Mouse (Mus musculus) liver, embryonic 14.5 days (tissue): ENCODE results near the gene Tdp1. TPM values are rescaled to one million over a fixed set of nuclear protein-coding genes. Genes with fewer than 3 reads are reported as not detected.
"Not testable (repeated sequence)": the region's sequence is repeated elsewhere in the genome, so short reads cannot be mapped to it uniquely, and the experiment has no call there.

Experiments used
- ATAC-seq: fragments of 200-750 bp; cut with Nextera tagmentation; 2 replicates; pipeline ENCODE4 v1.8.0; 2017; ENCODE audit warnings: moderate number of reproducible peaks, mild to moderate bottlenecking, moderate library complexity; ENCODE audit not compliant: insufficient read depth
- DNase-seq, 3 experiments: peaks; one replicate each; pipeline ENCODE4 v3.0.0-alpha.2; 2012 to 2013; ENCODE audit warnings: low read depth in 3 of 3, low spot score in 3 of 3
- H3K27ac ChIP-seq: fragments of 300-500 bp; sonication (generic); 2 replicates; pipeline ENCODE4 v1.5.1; 2014; ENCODE audit warnings: moderate library complexity, mild to moderate bottlenecking, control low read depth, inconsistent platforms
- H3K27me3 ChIP-seq: fragments of 300-500 bp; sonication (generic); 2 replicates; pipeline ENCODE4 v1.6.1; 2014; ENCODE audit warnings: mild to moderate bottlenecking, low read length, moderate library complexity; ENCODE audit not compliant: control insufficient read depth, insufficient read depth
- H3K36me3 ChIP-seq: fragments of 300-500 bp; sonication (generic); replicated peaks from 2 replicates; pipeline ENCODE4 v1.6.1; 2014; ENCODE audit warnings: low read depth; ENCODE audit not compliant: control insufficient read depth, insufficient read depth
- H3K4me1 ChIP-seq, 2 experiments: fragments of 200-500 bp in 1 of 2; fragments of 300-500 bp in 1 of 2; sonication (generic) in 1 of 2; replicated peaks; 2 replicates each; pipeline ENCODE4 v1.6.1; 2012 to 2014; ENCODE audit warnings: antibody characterized with exemption in 1 of 2, inconsistent platforms in 1 of 2, low read length in 1 of 2; ENCODE audit not compliant: control insufficient read depth in 2 of 2, insufficient read depth in 2 of 2
- H3K4me2 ChIP-seq: fragments of 300-500 bp; sonication (generic); 2 replicates; pipeline ENCODE4 v1.6.1; 2014; ENCODE audit warnings: low read depth, mild to moderate bottlenecking, control low read depth, moderate library complexity
- H3K4me3 ChIP-seq, 2 experiments: fragments of 200-500 bp in 1 of 2; fragments of 300-500 bp in 1 of 2; sonication (generic) in 1 of 2; 2 replicates each; pipeline ENCODE4 v1.5.1; 2012 to 2014; ENCODE audit warnings: low read depth in 2 of 2, low read length in 2 of 2, mild to moderate bottlenecking in 2 of 2, control low read depth in 1 of 2, inconsistent platforms in 1 of 2, moderate library complexity in 1 of 2; ENCODE audit not compliant: insufficient read depth in 1 of 2
- H3K9ac ChIP-seq: fragments of 300-500 bp; sonication (generic); replicated peaks from 2 replicates; pipeline ENCODE4 v1.6.1; 2014; ENCODE audit warnings: mild to moderate bottlenecking, control low read depth, moderate library complexity
- H3K9me3 ChIP-seq: fragments of 300-500 bp; sonication (generic); 2 replicates; pipeline ENCODE4 v1.6.1; 2016; ENCODE audit warnings: low read length, mixed read lengths; ENCODE audit not compliant: control insufficient read depth
- CTCF ChIP-seq: IDR thresholded peaks from 2 replicates; pipeline ENCODE4 v1.5.1; 2016; ENCODE audit warnings: antibody characterized with exemption, low read depth, control low read depth
- EP300 ChIP-seq: IDR thresholded peaks from 2 replicates; pipeline ENCODE4 v1.6.1; 2016; ENCODE audit warnings: antibody characterized with exemption, low read depth
- WGBS: fragments of 180-500 bp; shearing (Covaris S2); extraction: QIAGEN DNeasy Blood & Tissue Kit; methylation state at CpG from one replicate; pipeline ENCODE4 v1.1.7; 2014; ENCODE audit not compliant: insufficient replicate concordance; 5-methylcytosine and 5-hydroxymethylcytosine counted together
- polyA plus RNA-seq, 2 experiments: library from polyadenylated mRNA; depleted of rRNA in 1 of 2; stranded (reverse) in 1 of 2; unstranded in 1 of 2; fragments of >200 nt; fragmentation: Nextera tagmentation in 1 of 2; extraction: Ambion mirVana in 1 of 2; gene quantifications; 2 replicates each; pipeline versions ENCODE4 v1.2.1 to v1.2.3; 2012 to 2014

Gene Tdp1
- polyA plus RNA-seq, 2 experiments: 16.8 to 23.3 TPM

GRCm38 (mm10) chr12:99966116-99966770 lies 81.9 kb downstream of the Tdp1 start:
- H3K4me3 ChIP-seq: peak overlapping the region; percentile 1 to 45; a peak in 3 of 4 replicates
- no peak overlapping the region for H3K27ac ChIP-seq
- peak overlapping the region; percentile 54 for H3K4me2 ChIP-seq
- H3K27me3 ChIP-seq: peaks cover 53% of the 10 kb centered on the region
- TF ChIP-seq EP300 (no peak), CTCF (no peak)
- H3K9ac ChIP-seq: no peak overlapping the region
- H3K9me3 ChIP-seq: no peaks in the 10 kb centered on the region
- H3K36me3 ChIP-seq: no peaks in the 10 kb centered on the region
- WGBS: 8% methylated on average over 25 of the region's 25 CpGs
- DNase-seq: no peak
- no peak for ATAC-seq
- H3K4me1 ChIP-seq: no peaks in the 10 kb centered on the region

GRCm38 (mm10) chr12:99966881-99967363 lies 82.6 kb downstream of the Tdp1 start:
- DNase-seq (no peak), ATAC-seq (no peak)
- 7% methylated on average over 12 of the region's 12 CpGs for WGBS
- Histone ChIP-seq H3K4me1 (no peaks in the 10 kb centered on the region), H3K4me3 (no peak overlapping the region), H3K9ac (no peak overlapping the region), H3K4me2 (no peak overlapping the region), H3K27ac (no peak overlapping the region), H3K27me3 (peaks cover 53% of the 10 kb centered on the region), H3K9me3 (no peaks in the 10 kb centered on the region), H3K36me3 (no peaks in the 10 kb centered on the region)
- no peak for TF ChIP-seq CTCF

DNA sequence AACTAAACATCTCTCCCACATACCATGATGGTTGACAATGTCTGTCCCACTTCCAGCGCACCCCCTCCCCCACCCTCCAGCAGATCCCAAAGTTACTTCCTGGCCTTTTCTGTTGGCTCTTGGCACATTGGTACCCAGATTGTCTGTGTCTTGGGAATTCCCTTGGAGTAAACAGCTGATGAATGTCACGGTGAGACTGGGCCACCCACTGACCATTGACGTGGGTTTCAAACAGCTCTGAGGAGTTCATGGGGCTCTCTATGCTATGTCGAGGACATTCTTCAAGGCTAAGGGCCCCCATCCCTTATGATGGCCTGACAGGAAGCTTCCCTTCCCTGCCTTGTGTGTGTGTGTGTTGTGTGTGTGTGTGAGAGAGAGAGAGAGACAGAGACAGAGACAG lies 85.6 kb downstream of the Tdp1 start:
- Histone ChIP-seq H3K27ac (no peak overlapping the region), H3K9ac (no peak overlapping the region), H3K4me3 (no peak overlapping the region), H3K4me1 (no peaks in the 10 kb centered on the region), H3K27me3 (peaks cover 38% of the 10 kb centered on the region), H3K36me3 (no peaks in the 10 kb centered on the region), H3K9me3 (no peaks in the 10 kb centered on the region), H3K4me2 (no peak overlapping the region)
- no peak for DNase-seq
- WGBS: 53% methylated on average over 4 of the region's 4 CpGs
- no peak for ATAC-seq
- TF ChIP-seq EP300 (no peak), CTCF (no peak)

DNA sequence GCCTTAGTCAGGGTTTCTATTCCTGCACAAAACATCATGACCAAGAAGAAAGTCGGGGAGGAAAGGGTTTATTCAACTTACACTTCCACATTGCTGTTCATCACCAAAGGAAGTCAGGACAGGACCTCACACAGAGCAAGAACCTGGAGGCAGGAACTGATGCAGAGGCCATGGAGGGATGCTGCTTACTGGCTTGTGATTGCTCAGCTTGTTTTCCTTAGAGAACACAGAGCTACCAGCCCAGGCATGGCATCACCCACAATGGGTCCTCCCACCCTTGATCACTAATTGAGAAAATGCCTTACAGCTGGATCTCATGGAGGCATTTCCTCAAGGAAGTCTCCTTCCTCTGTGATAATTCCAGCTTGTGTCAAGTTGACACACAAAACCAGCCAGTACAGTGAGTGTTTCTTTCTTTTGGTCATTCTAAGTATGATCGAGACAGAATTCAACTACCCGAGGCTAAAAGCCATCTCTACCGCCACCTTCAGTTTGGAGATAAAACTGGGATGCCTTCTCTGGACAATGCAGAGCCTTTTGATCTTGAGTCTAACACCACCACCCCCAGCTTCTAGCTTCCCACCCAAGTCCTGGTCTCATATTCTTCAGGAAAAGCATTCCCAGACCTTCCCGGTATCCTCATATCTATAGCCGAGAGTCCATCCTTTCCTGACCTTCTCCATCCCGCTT lies 87.0 kb downstream of the Tdp1 start:
- WGBS: 58% methylated on average over 7 of the region's 7 CpGs

DNA sequence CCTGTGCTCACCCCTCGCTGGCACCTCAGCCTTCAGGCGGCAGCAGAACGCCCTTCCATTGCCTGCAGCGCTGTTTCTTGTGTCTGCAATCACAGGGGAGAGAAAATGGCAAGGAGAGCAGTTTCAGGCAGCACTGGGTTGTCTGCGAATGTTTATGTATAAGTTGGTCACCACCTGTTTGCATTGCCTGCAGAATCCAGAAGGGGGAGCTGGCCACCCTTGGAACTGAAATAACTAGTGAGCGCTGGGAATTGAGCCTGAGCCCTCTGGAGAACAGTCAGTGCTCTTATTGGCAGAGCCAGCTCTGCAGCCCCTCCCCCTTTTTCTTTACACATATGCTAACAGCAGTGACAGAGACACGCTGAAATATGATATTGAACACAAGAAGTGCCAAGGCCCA lies 88.5 kb downstream of the Tdp1 start:
- H3K4me2 ChIP-seq: no peak overlapping the region
- peaks cover 9% of the 10 kb centered on the region for H3K27me3 ChIP-seq
- no peak for DNase-seq
- no peaks in the 10 kb centered on the region for H3K9me3 ChIP-seq
- 53% methylated on average over 7 of the region's 7 CpGs for WGBS
- no peak overlapping the region for H3K4me3 ChIP-seq
- ATAC-seq: no peak
- no peak overlapping the region for H3K9ac ChIP-seq
- H3K27ac ChIP-seq: no peak overlapping the region
- no peaks in the 10 kb centered on the region for H3K4me1 ChIP-seq
- no peaks in the 10 kb centered on the region for H3K36me3 ChIP-seq
- TF ChIP-seq CTCF: 0 out of 2 replicates have a peak, but pooled peaks have one; percentile 19
- TF ChIP-seq EP300: no peak

More for the DNA sequence above, 87.0 kb downstream of the Tdp1 start:
- ATAC-seq, H3K4me2 ChIP-seq, H3K4me1 ChIP-seq, H3K9me3 ChIP-seq, H3K36me3 ChIP-seq, H3K9ac ChIP-seq, H3K4me3 ChIP-seq, DNase-seq, H3K27ac ChIP-seq: not testable (repeated sequence)
- peaks cover 24% of the 10 kb centered on the region for H3K27me3 ChIP-seq
